Mouse (Mus musculus): Measurements from ENCODE around the gene Zfand3. TPM values are rescaled to one million over a fixed set of nuclear protein-coding genes. Genes with fewer than 3 reads are reported as not detected.

Gene Zfand3
- total RNA-seq, 2 experiments from 2014 or later, result 91.3 to 106 TPM

- DNase-seq (ENCODE audit: low spot score in 2 of 2), result no peak
Observed at GRCm38 (mm10) chr17:30255928-30256560, 251.5 kb downstream of the Zfand3 start.

GRCm38 (mm10) chr17:30258480-30258879, 253.9 kb downstream of the Zfand3 start:
- no peak for DNase-seq (ENCODE audit: low spot score in 2 of 2)

- DNase-seq (ENCODE audit: low spot score in 2 of 2), result no peak
Observed at GRCm38 (mm10) chr17:30259938-30260337, 255.4 kb downstream of the Zfand3 start.

Other genes with a start within 250 kb of the Zfand3 start
- 10 to 100 TPM; 69.8 to 76.6 TPM for gene Mdga1, start 34.6 kb upstream of the Zfand3 start, total RNA-seq (2021)

Data from layer of hippocampus, postnatal 10 days (tissue).